Mouse (Mus musculus) forelimb bud, embryonic 11.5 days (tissue): ENCODE measurements around the gene Gm43720.
A peak's percentile ranks its signal among the peaks of the same experiment; 100 is the strongest.

Source experiments
- DNase-seq: peaks from one replicate; pipeline ENCODE4 v3.0.0-alpha.2; 2012; ENCODE audit warnings: low read depth, low spot score

Gm43720 gene

DNA sequence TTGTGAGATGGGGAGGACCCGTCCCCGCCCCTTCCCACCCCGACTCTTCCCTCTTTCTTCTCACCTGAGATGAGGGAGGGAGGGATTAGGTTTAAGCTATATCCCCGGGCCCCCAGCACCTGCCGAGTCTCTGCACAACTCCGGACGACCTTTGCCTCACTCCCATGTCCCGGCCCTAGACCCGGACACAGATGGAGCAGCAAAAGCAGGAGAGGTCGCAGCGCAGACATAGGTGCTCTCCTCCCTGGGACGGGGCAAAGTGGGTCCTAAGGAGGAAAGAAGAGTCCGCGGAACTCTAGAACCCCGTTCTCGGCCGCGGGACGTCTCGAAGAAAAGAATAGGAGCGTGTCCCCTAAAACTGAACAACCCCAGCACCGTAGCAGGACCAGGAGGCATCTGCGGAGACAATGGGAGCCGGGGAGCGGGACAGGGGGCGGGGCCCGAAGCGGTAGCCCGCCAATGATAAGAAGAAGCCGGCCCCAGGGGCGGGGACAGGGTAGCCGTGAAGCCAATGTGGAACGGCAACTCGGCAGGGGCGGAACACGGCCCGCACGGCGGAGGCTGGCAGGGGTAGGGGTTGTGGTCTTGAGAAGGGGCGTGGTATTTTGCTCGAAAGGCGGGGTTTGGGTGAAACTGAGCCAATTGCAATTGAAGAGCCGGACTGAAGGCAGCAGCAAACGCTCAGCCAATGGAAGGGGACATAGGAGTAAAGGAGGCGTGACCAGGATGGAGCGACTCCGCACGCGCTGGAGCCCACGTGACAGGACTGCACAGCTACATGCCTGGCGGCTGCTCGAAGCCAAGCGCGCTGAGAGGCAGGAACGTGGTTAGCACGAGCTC, at the start of gene Gm43720, which contains the start of the genes Gpc2 and Stag3:
Gene Gm43720, minus strand, starts transcription at position 374 of the 840 bp plus-strand sequence.
Gene Gpc2, minus strand, starts transcription at position 421 of the 840 bp plus-strand sequence.
Gene Stag3, plus strand, starts transcription at position 656 of the 840 bp plus-strand sequence.
- peak; percentile 99 for DNase-seq

DNA sequence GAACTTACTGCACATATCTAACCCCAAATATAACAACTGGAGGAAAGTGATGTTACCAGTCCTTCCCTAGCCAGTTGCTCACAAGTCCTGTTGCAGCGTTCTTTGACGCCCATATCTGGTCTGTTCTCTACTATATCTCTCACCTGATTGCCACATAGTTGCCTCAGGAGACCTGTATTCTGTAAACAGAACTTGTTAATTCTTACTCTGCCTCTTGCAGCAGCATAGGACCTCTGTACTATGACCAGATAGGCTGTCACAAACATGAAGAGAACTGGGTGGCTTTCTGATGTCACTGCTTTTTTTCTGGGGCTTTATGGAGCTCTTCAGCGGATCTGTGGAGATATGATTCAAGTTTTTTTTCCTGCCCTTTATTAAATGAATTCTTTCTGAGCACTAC, 33.0 kb upstream of the Gm43720 start:
- DNase-seq = no peak

DNA sequence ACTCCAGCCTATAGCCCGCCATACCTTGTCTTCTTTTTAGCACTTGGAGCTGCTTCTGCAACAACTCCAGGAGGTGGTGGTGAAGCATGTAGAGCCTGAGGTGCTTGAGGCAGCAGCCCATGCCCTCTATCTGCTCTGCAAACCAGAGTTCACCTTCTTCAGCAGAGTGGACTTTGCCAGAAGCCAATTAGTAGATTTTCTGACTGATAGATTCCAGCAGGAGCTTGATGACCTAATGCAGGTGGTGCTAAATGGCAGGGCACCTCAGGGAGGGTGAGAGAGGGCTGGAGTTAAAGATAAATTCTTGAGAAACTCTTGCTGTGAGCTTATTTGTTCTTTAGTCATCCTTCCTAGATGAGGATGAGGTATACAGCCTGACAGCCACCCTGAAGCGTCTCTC, 19.9 kb upstream of the Gm43720 start:
- no peak for DNase-seq

DNA sequence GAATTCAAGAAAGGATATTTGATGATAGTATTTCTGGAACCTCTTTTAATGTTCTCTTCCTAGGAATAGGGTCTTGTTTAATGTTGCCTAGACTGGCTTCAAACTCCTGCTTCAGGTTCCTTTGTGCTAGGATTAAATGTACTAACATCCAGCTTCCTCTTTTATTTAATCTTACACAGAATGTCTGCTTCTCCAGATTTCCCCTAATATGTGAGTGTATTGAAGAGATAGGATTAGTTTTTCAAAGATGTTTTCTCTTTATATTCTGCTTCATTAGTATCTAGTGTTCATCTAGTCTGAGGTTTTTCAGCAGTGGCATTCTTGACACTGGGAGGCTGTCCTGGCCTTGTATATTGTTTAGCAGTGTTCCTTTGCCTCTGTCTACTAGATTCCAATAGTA, 14.4 kb upstream of the Gm43720 start:
- no peak for DNase-seq

DNA sequence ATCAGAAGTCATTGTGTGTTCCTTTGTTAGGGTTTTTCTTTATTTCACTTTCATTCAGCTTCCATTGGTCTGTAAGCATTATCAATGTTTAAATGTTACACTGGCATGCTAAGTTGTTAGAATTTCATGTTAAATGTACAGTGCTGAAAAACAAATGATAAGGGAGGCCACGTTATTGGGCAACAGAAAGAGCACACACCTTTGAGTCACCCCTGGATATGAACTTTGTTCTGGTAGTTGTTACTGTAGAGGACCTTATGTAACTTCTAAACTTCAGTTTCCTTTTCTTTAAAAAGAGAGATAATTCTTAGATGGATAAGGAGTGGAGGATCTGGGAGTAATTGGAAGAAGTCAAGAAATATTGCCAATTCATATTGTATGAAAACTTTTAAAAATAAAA, 11.9 kb upstream of the Gm43720 start:
- DNase-seq = no peak

DNA sequence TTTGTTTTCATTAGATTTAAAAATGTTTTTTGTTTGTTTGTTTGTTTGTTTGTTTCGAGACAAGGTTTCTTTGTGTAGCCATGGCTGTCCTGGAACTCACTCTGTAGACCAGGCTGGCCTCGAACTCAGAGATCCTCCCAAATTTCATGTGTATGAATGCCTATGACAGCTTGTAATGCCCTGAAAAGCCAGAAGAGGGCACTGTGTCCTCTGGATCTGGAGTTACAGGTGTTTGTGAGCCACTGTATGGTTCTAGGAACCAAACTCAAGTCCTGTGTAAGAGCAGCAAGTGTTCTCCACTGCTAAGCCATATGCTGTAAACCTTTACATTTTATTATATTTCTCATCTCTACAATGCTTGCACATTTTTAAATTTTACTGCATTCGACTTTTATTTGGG, 8.1 kb upstream of the Gm43720 start:
- DNase-seq = no peak

DNA sequence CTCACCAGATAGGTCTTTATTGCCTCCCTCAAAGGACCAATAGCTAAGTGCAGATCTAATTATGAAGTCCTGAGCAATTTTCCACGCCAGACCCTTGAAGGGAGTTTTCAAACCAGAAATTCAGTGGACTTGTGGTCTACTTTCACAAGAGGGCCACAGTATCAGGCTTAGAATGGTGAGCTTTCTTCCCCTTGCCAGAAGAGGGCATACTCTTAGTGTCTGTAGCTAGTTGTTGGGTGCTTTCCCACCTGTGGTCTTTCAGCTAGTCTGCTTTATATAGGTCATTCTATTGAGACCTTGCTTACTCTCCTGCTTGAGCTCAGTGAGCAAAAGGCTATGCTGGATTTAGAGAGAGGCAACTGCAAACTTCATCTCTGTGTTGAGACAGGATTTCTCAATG, 3.8 kb upstream of the Gm43720 start:
- DNase-seq = no peak

DNA sequence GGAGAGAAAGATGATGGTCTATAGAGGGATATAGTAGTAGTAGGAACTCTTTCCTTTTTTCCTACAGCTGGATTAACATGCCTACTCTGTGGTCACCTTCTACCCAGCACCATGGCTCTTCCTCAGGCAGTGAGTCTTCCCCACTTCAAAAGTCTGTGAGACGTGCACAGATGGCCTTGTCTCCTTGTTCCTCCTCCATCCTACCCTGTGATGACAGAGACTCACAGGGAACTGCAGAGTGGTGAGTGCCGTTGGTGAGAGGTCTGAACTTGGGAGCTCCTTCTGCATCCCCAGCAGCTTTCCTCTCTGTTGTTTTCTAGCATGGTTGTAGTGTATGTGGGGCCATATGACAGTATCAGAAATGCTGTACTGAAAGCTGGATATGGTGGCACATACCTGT, 2.0 kb upstream of the Gm43720 start:
- DNase-seq = no peak

DNA sequence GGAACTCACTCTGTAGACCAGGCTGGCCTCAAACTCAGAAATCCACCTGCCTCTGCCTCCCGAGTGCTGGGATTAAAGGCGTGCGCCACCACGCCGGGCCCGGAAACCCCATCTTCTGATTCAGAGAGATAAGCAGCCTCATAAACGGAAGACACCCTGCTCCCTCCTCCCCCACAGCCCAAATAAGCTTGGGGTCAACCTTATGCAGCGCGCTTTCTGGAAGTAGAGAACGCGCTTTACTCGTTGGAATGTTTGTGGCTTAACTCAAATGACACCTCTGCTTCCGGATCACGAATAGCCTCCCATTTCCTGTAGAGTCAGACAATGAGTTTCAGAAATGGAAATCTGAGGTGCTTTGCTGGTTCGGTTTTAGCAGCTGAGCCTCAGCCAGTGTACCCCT, 1.1 kb upstream of the Gm43720 start:
- DNase-seq = no peak

DNA sequence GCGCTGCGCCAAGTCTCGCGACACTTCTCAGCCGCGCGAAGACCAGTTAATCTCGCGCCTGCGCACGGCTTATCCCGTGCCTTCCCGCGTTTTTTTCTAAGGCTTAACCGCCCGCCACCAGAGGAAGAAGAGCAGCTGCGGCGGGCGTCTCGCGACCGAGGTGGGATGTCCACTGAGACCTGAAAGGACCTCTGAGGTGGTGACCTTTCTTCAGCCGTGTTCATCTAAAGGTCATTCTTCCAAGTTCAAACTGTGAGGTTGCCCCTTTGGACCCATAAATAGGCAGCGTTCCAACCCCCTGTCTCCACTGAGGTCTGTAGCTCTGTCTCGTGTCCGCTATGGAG, 639 bp upstream of the Gm43720 start:
- DNase-seq = no peak

DNA sequence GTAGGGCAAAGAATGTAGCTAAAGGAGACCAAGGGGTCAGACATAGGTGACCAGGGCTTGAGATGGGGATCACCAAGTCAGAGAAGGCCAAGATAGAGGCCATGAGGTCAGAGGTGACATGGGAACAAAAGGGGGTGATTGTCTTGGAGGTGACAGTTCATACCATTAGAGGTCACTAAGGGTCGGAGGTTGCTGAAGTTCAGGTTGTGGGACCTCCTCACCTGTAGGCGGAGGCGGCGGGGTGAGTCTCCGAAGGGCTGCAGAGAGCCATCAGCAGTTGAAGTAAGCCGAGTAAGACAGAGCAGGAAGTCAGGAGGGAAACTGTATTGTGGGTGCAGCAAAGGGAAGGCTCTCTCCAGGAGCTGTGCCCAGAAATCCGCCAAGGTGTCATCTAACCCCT, 1.8 kb downstream of the Gm43720 start:
- DNase-seq = no peak

DNA sequence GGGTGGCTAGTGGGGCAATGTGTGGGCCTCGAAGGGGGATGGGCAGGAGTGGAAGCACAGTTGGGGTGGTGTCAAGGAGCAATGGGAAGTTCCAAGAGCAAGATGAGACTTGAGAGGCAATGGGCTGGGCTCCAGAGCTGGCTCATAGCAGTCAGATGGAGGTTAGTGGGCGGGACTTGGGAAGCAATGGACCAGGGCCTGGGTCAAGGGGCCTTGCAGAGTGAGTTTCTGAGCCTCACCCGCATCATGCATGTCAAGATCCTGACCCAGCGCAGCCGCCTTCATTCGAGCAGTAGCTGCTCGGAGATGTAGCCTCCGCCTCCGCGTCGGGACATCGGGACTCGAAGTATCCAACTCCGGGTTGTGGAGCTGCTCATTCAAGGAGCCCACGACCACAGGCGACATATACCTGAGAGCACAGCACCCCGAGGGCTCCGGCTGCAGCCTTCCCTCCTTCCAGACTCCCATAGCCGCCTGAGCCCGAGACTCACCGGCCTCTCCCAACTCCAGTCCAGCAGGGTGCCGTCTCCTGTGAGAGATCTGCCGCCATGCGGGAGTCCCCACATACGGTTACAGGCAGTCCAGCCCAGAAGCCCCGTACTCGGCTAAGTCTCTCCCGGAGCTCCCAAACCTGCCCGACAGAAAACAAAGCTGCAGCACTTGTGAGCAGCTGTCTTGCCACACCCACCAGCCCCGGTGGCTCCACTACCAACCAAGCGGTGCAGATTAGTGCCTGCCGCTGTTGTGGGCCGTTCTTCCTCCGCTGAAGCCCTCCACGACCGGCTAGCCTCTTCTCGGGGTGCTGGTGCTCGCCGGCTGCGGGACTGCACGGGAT, 4.3 kb downstream of the Gm43720 start:
- DNase-seq = no peak

DNA sequence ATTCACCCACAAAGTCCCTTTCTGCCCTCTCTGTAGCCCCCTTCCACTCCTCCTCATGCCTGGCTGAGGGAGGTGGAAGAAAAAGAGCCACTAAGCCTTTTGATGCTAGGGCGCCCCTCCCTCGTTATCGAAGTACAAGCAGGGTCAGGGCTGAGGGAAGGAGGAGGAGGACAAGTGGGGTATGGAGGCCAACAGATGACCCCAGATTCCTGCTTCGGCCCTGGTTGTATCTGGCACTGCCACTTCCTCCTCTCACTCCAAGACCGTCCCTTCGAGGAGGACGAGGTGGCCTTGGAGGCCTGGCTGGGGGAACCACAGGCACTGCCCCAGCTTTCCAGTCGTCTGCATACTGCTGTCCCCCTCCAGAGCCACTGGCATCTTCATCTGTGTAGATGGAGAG, 5.6 kb downstream of the Gm43720 start:
- DNase-seq = no peak

DNA sequence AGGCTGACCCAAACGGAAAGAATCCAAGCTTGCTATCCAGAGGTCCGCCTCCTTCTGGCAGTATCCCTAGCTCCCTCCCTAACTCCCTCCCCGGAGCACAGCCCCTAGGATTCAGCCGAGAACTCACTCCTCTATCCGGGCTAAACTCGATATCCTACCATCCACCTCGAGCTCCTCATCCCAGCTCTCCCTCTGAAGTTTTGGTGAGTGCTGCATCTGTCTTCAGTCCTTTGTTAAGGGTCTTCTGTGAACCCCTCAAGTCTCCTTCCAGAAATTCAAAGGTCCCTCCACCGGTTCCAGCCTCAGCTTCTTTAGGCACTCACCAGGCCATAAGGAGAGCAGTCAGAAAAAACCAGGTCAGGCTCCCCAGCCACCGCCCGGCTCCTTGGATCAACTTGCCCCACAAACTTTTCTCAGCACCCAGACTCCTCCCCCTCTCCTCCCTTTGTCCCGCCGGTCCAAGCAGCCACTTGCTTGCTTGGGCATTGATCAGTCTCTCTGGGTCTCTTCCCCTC, 7.3 kb downstream of the Gm43720 start, which contains the start of gene Gal3st4:
Gene Gal3st4, minus strand, starts transcription at position 432 of the 515 bp plus-strand sequence.
- DNase-seq = peak; percentile 43

DNA sequence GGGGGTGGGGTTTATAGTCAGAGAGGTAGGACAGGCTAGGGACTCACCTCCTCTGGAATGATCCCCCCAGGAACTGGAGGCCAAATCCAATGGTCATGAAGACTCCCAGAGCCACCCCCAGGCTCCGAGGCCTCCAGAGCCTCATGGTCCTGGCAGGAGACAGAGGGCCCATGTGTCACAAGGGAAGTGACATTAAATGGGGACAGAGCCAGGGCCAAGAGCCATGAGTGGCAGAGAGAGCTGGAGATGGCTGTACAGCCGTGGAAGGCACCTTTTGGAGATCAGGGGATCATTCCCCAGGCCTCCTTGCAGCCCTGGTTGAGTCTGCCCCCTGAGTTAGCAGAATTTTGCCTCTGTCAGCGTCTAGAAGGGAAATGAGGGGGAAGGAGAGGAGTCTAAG, 8.5 kb downstream of the Gm43720 start:
- no peak for DNase-seq

DNA sequence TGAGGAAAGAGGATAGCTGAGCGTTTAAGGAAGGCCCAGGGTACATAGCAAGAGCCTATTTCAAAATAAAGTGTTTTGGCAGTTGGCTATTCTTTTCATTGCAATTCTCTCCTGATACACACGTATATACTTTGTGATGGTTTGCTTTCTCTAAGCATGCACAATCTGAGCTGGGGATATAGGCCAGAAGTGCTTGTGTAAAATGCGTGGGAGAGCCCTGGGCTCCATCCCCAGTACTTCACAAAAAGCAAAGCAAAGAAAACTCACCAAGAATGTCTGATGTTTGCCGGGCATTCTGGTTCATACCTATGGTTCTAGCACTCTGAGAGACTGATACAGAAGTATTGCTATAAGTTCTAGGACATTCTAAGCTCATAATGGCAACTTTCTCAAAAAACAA, 10.8 kb downstream of the Gm43720 start:
- DNase-seq = no peak

DNA sequence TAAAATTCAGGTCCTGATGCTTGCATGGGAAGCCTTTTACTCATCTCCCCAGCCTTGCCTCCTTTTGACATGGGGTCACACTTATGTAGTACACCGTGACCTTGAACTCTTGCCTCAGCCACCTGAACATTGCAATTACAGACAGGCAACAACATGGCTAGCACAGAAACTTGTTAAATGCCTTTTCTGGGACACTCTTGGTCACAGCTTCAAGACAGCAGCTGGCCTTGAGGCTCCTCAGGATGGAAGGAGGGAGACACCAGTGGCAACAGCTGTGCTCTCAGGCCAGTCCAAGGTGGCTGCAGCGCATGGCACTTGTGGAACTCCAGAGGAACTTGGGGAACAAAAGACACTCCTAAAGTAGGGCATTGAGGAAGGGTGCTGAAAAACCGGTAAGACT, 12.6 kb downstream of the Gm43720 start:
- DNase-seq = no peak

DNA sequence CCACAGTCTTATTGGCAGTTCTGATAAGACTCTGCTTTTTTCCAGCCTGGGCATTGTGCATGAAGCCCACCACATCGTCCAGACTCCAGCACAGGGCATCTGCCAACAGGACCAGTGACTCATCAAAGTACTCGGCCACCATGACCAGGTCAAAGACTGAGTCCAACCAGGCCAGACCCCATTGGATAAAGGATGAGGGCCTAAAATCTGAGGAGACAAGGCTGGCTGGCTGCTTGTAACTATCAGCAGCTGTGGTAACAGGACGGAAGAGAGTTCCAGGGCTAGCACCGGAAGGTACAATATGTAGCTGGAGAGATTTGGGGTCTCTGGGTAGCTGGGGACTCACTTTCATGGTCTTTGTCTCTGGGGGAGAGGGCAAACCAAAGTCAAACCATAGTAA, 14.0 kb downstream of the Gm43720 start:
- no peak for DNase-seq

DNA sequence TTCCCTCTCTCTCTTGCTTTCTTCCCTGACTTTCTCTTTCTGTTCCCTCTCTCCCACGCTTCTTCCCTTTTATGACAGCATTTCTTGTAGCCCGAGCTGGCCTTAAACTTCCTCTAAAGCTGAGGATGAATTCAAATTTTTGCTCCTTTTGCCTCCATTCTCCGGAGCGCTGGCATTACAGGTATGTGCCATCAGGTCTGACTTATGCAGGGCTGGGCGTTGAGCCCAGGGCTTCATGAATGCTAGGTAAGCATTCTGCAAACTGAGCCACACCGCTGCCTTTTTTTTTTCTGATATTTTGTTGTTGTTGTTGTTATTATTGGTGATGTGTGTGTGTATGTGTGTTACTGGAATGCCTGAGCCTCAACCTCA, 15.6 kb downstream of the Gm43720 start:
- no peak for DNase-seq

DNA sequence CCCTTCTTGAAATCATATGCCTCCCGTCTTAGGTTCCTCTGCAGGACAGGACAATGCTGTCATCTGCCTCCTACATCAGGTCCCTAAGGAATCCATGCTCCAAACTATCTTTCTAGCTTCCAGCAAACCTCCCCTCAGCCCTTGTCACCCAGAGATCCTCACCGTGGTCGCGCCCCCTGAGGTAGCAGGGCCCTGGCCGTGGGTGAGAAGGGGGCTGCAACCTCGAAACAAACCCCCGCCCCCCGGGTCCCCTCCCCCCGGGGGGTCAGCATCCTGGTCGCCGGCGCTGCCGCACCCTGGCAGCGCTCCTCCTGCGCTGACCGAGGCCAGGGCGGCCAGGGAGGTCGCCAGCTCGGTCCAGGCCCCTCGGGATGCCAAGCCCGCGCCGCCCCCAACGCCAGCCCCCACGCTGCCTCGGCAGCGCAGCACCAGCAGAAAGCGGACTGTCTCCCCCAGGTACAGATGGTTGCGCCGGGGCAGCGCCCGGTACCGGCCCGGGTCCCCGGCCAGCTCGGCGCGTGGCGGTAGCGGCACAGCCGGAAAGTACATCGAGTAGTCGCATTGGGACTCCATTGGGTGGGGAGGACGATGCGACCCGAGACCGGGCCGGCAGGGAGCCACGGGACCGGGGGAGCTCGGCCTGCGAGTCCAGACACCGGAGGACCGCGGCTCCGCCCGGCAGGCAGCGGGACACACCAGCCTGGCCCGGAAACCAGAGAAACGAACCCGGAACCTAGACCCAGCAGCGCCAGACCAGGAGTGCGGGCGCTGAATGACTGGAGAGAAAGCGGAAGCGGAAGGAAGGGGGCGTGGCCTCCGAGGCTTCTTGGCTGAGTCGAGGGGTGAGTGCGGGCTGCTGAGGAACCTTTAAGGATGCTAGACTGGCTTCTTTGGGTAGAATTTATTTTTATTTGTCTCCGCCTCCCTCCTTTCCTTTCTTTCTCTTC, 16.2 kb downstream of the Gm43720 start, which contains the start of gene BC037034:
Gene BC037034, minus strand, starts transcription at position 774 of the 947 bp plus-strand sequence.
- DNase-seq = peak; percentile 84

DNA sequence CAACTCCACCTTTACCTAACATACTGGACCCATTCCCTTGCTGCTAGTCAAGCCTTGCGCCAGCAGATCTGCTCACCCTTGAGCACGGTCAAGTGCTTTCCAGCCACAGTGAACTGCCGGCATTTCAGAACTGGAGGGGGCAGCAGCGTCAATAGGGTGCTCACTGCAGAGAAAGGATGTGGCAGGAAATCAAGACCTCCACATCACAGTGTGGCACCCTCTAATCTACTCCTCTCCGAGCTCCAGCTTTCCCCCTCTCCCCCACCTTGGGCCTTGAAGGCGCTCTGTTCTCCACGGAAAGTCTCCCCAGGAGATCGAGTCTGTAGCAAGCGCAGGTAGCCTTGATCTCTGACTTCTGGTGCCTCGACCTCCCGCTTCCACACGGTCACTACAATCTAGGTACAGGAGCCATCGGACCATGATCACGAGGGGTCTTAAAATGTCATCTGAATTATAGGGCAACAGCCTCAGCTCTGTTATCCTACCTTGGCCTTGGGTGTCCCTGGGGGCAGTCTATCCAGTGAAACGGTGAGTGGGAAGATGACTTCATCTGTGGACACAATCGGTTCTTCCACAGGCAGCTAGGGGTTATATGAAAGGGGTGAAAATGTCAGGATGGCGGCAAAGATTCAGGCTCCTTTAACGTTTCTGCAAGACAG, 17.0 kb downstream of the Gm43720 start:
- DNase-seq = no peak
